Mouse (Mus musculus) ES-E14 (cell line): ENCODE measurements around the gene Mapk8ip3.

ENCODE experiments used
- CHD2 ChIP-seq: IDR thresholded peaks from 2 replicates; pipeline ENCODE4 v1.6.1; 2014; ENCODE audit warnings: mild to moderate bottlenecking, low read depth, low read length, inconsistent platforms
- HCFC1 ChIP-seq: IDR thresholded peaks from 2 replicates; pipeline ENCODE4 v1.6.1; 2012; ENCODE audit warnings: low read length, inconsistent platforms, borderline replicate concordance; ENCODE audit not compliant: insufficient read depth
- ZC3H11A ChIP-seq: IDR thresholded peaks from 2 replicates; pipeline ENCODE4 v1.6.1; 2012; ENCODE audit warnings: low read depth, mild to moderate bottlenecking, inconsistent platforms, low read length, borderline replicate concordance

- no peak for TF ChIP-seq ZC3H11A
- no peak for TF ChIP-seq CHD2
- no peak for TF ChIP-seq HCFC1
Measured at GRCm38 (mm10) chr17:24884391-24884790, 52.4 kb downstream of the Mapk8ip3 start.
